Mouse (Mus musculus) limb, embryonic 13.5 days (tissue): ENCODE measurements around the gene 4930451I11Rik. TPM values are rescaled to one million over a fixed set of nuclear protein-coding genes. Genes with fewer than 3 reads are reported as not detected.

Experiments
- ATAC-seq: fragments of 200-750 bp; cut with Nextera tagmentation; 2 replicates; pipeline ENCODE4 v1.8.0; 2017; ENCODE audit warnings: low read depth, moderate number of reproducible peaks, moderate TSS enrichment; ENCODE audit not compliant: low FRiP score
- H3K27ac ChIP-seq: fragments of 300-500 bp; sonication (generic); 2 replicates; pipeline ENCODE4 v1.5.1; 2015; ENCODE audit warnings: inconsistent platforms, mild to moderate bottlenecking, moderate library complexity
- H3K27me3 ChIP-seq: fragments of 300-500 bp; sonication (generic); 2 replicates; pipeline ENCODE4 v1.6.1; 2015; ENCODE audit warnings: mild to moderate bottlenecking, inconsistent platforms
- H3K36me3 ChIP-seq: fragments of 300-500 bp; sonication (generic); 2 replicates; pipeline ENCODE4 v1.6.1; 2015; ENCODE audit warnings: inconsistent platforms, mild to moderate bottlenecking, moderate library complexity
- H3K4me1 ChIP-seq: fragments of 300-500 bp; sonication (generic); 2 replicates; pipeline ENCODE4 v1.6.1; 2015; ENCODE audit warnings: inconsistent platforms
- H3K4me2 ChIP-seq: fragments of 300-500 bp; sonication (generic); replicated peaks from 2 replicates; pipeline ENCODE4 v1.6.1; 2015; ENCODE audit warnings: inconsistent platforms, mild to moderate bottlenecking, moderate library complexity
- H3K4me3 ChIP-seq: fragments of 300-500 bp; sonication (generic); 2 replicates; pipeline ENCODE4 v1.5.1; 2015; ENCODE audit warnings: moderate library complexity, mild to moderate bottlenecking, inconsistent platforms
- H3K9ac ChIP-seq: fragments of 300-500 bp; sonication (generic); 2 replicates; pipeline ENCODE4 v1.6.1; 2015; ENCODE audit warnings: mild to moderate bottlenecking, inconsistent platforms
- H3K9me3 ChIP-seq: fragments of 300-500 bp; sonication (generic); 2 replicates; pipeline ENCODE4 v1.6.1; 2016; ENCODE audit warnings: inconsistent platforms
- WGBS: fragments of 180-500 bp; shearing (Covaris S2); methylation state at CpG from one replicate; pipeline ENCODE4 v1.1.7; 2015; 5-methylcytosine and 5-hydroxymethylcytosine counted together
- polyA plus RNA-seq: library from polyadenylated mRNA; unstranded; fragments of >200 nt; fragmentation: Nextera tagmentation; extraction: Ambion mirVana; gene quantifications from 2 replicates; pipeline ENCODE4 v1.2.1, GENCODE M21; 2015

The 4930451I11Rik gene
- polyA plus RNA-seq, 1 experiment from 2014 or later = not detected

GRCm38 (mm10) chr7:126856741-126857420 is 25.4 kb upstream of the 4930451I11Rik start:
- Histone ChIP-seq H3K9me3 (no peaks in the 10 kb centered on the region), H3K4me2 (no peak overlapping the region), H3K4me3 (no peak overlapping the region), H3K27me3 (no peaks in the 10 kb centered on the region), H3K27ac (no peak overlapping the region), H3K9ac (no peak overlapping the region), H3K4me1 (peaks cover 9% of the 10 kb centered on the region), H3K36me3 (peaks cover 81% of the 10 kb centered on the region)
- ATAC-seq = no peak
- WGBS = 72% methylated on average over 9 of the region's 9 CpGs

DNA sequence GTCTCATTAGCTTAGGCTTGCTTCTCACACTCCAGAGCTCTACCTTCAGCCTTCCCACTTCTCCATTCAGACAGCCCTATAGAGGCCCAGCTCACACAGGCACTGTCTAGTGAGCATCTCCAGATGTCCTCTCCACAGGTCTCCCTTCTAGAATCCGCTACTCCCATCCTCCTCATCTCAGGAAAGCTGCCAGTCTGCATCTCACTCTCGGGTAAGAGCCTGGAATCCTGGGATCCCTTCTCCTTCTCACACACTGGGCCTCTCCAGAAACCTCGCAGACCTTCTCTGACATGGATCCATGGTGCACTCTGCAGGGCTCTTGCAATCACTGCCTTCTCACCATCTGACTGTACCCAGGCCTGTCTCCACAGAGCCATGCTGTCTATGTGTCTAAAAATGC is 24.2 kb upstream of the 4930451I11Rik start:
- H3K36me3 ChIP-seq = peaks cover 84% of the 10 kb centered on the region
- 86% methylated on average over 3 of the region's 3 CpGs for WGBS

DNA sequence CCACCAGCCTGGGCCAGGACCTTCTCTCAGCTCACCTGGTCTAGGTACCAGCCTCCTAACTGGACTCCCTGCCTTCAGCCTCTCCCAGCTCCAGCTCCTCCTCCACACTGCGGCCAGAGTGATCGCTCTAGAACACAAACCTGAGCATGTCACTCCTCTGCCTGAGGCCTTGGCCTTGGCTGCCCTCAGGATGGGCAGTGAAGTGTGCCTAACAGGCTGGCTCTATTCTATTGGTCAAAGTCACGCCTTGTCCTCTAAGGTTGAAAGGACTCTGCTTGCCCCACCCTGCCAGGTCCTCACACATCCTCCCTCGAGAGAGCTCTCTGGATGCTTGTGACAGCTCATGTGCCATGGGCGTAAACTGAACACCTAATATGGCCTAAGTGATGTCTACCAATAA is 22.0 kb upstream of the 4930451I11Rik start:
- WGBS = 95% methylated on average over 5 of the region's 5 CpGs
- Histone ChIP-seq H3K36me3 (peaks cover 70% of the 10 kb centered on the region), H3K4me3 (no peak overlapping the region), H3K9me3 (no peaks in the 10 kb centered on the region), H3K4me2 (no peak overlapping the region), H3K4me1 (peaks cover 6% of the 10 kb centered on the region), H3K27me3 (peaks cover 28% of the 10 kb centered on the region), H3K27ac (no peak overlapping the region), H3K9ac (no peak overlapping the region)
- no peak for ATAC-seq

More for the DNA sequence above, 24.2 kb upstream of the 4930451I11Rik start:
- H3K9me3 ChIP-seq = no peaks in the 10 kb centered on the region
- no peak for ATAC-seq
- H3K27ac ChIP-seq = no peak overlapping the region
- no peak overlapping the region for H3K4me2 ChIP-seq
- H3K9ac ChIP-seq = no peak overlapping the region
- peaks cover 2% of the 10 kb centered on the region for H3K4me1 ChIP-seq
- H3K4me3 ChIP-seq = no peak overlapping the region
- peaks cover 7% of the 10 kb centered on the region for H3K27me3 ChIP-seq

DNA sequence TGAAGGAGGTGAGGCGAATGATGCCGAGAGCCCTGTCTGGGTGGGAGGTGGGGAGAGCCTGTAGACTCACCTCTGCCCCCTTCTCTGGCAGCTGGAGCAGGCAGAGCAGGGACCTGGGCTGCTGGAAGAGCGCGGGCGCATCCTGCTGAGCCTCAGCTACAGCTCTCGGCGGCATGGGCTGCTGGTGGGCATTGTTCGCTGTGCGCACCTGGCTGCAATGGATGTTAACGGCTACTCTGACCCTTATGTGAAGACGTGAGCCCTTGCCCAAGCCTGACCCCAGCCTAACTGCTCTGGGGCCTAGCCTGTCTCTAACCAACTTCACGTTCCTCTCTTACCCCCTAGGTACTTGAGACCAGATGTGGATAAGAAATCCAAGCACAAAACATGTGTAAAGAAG is 19.8 kb upstream of the 4930451I11Rik start:
- H3K27ac ChIP-seq = no peak overlapping the region
- no peak overlapping the region for H3K4me2 ChIP-seq
- H3K27me3 ChIP-seq = peaks cover 46% of the 10 kb centered on the region
- H3K36me3 ChIP-seq = peaks cover 47% of the 10 kb centered on the region
- H3K9me3 ChIP-seq = no peaks in the 10 kb centered on the region
- H3K9ac ChIP-seq = no peak overlapping the region; the same call in 1 of the 2 replicates
- peaks cover 20% of the 10 kb centered on the region for H3K4me1 ChIP-seq
- WGBS = 37% methylated on average over 12 of the region's 12 CpGs
- H3K4me3 ChIP-seq = no peak overlapping the region
- ATAC-seq = no peak

- Histone ChIP-seq H3K27me3 (peaks cover 46% of the 10 kb centered on the region), H3K27ac (no peak overlapping the region), H3K9me3 (no peaks in the 10 kb centered on the region), H3K4me2 (no peak overlapping the region), H3K9ac (no peak overlapping the region), H3K4me3 (no peak overlapping the region), H3K4me1 (peaks cover 20% of the 10 kb centered on the region), H3K36me3 (peaks cover 37% of the 10 kb centered on the region)
- no peak for ATAC-seq
- WGBS = 85% methylated on average over 6 of the region's 6 CpGs
Observed at GRCm38 (mm10) chr7:126850161-126850560, 18.7 kb upstream of the 4930451I11Rik start.

- 20% methylated on average over 10 of the region's 10 CpGs for WGBS
- Histone ChIP-seq H3K4me1 (peaks cover 20% of the 10 kb centered on the region), H3K36me3 (peaks cover 23% of the 10 kb centered on the region), H3K4me2 (peak overlapping the region; percentile 99), H3K27ac (no peak overlapping the region), H3K9ac (peak overlapping the region; percentile 70), H3K27me3 (peaks cover 46% of the 10 kb centered on the region), H3K4me3 (peak overlapping the region; percentile 59), H3K9me3 (no peaks in the 10 kb centered on the region)
- ATAC-seq = no peak
Observed at GRCm38 (mm10) chr7:126848794-126849193, 17.4 kb upstream of the 4930451I11Rik start.

- WGBS = 1% methylated on average over 54 of the region's 74 CpGs
- Histone ChIP-seq H3K27ac (no peak overlapping the region), H3K36me3 (peaks cover 12% of the 10 kb centered on the region), H3K4me2 (peak overlapping the region; percentile 99), H3K4me3 (peak overlapping the region; percentile 59), H3K4me1 (peaks cover 20% of the 10 kb centered on the region), H3K9ac (peak overlapping the region; percentile 70), H3K9me3 (no peaks in the 10 kb centered on the region), H3K27me3 (peaks cover 46% of the 10 kb centered on the region)
- peak; percentile 49; the same call in 1 of the 2 replicates for ATAC-seq
Observed at GRCm38 (mm10) chr7:126847421-126848398, 16.3 kb upstream of the 4930451I11Rik start.

GRCm38 (mm10) chr7:126847116-126847420 is 15.6 kb upstream of the 4930451I11Rik start, which contains the start of gene Doc2a:
TSS of gene Doc2a (plus strand) at chr7:126847416.
- Histone ChIP-seq H3K9ac (peak within 1 kb of the TSS; percentile 70), H3K4me1 (peaks cover 20% of the 10 kb centered on the region), H3K9me3 (no peaks in the 10 kb centered on the region), H3K4me3 (peak within 1 kb of the TSS; percentile 59), H3K4me2 (peak within 1 kb of the TSS; percentile 99), H3K27me3 (peaks cover 46% of the 10 kb centered on the region), H3K27ac (no peak within 1 kb of the TSS), H3K36me3 (peaks cover 6% of the 10 kb centered on the region)
- 23% methylated on average over 4 of the region's 4 CpGs for WGBS
- no peak for ATAC-seq

DNA sequence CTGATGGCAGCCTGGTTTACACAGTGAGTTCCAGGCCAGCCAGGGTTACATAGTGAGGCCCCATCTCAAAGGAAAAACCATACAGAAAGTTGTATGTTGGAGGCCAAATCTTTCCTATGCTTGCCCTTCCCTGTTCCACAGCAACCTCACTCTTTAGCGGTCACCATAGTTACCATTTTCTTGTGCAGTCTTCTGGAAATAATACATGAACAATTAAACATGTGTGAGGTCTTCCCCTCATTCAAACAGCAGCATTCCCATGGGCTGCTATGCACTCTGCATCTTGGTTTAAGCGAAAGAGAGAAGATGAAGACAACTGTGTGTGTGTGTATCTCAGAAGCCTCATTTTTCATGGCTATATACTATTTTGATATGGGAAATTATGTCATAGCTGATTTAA is 14.1 kb upstream of the 4930451I11Rik start:
- peaks cover 38% of the 10 kb centered on the region for H3K27me3 ChIP-seq
- no peaks in the 10 kb centered on the region for H3K9me3 ChIP-seq
- ATAC-seq = no peak
- peaks cover 20% of the 10 kb centered on the region for H3K4me1 ChIP-seq
- no peak overlapping the region for H3K27ac ChIP-seq
- H3K36me3 ChIP-seq = no peaks in the 10 kb centered on the region
- H3K4me3 ChIP-seq = no peak overlapping the region
- H3K9ac ChIP-seq = no peak overlapping the region
- H3K4me2 ChIP-seq = no peak overlapping the region
- 92% methylated on average over 2 of the region's 2 CpGs for WGBS

GRCm38 (mm10) chr7:126843276-126843675 is 11.8 kb upstream of the 4930451I11Rik start:
- 80% methylated on average over 9 of the region's 9 CpGs for WGBS
- Histone ChIP-seq H3K27ac (no peak overlapping the region), H3K27me3 (peaks cover 16% of the 10 kb centered on the region), H3K4me3 (no peak overlapping the region), H3K4me1 (peaks cover 12% of the 10 kb centered on the region), H3K4me2 (no peak overlapping the region), H3K9me3 (no peaks in the 10 kb centered on the region), H3K9ac (no peak overlapping the region), H3K36me3 (no peaks in the 10 kb centered on the region)
- no peak for ATAC-seq

GRCm38 (mm10) chr7:126833294-126833693 is 1.9 kb upstream of the 4930451I11Rik start:
- Histone ChIP-seq H3K4me2 (no peak overlapping the region), H3K9ac (no peak overlapping the region), H3K4me3 (no peak overlapping the region), H3K36me3 (no peaks in the 10 kb centered on the region), H3K4me1 (peaks cover 6% of the 10 kb centered on the region; the same call in 1 of the 2 replicates), H3K27ac (no peak overlapping the region), H3K27me3 (peaks cover 20% of the 10 kb centered on the region), H3K9me3 (no peaks in the 10 kb centered on the region)
- ATAC-seq = no peak
- 95% methylated on average over 1 of the region's 1 CpGs for WGBS

- peak overlapping the region; percentile 15 for H3K4me3 ChIP-seq
- no peaks in the 10 kb centered on the region for H3K36me3 ChIP-seq
- no peaks in the 10 kb centered on the region for H3K9me3 ChIP-seq
- H3K4me2 ChIP-seq = peak overlapping the region; percentile 53
- peak; percentile 51; the same call in 1 of the 2 replicates for ATAC-seq
- 1% methylated on average over 21 of the region's 21 CpGs for WGBS
- peaks cover 20% of the 10 kb centered on the region for H3K27me3 ChIP-seq
- H3K27ac ChIP-seq = no peak overlapping the region
- peaks cover 6% of the 10 kb centered on the region; the same call in 1 of the 2 replicates for H3K4me1 ChIP-seq
- no peak overlapping the region for H3K9ac ChIP-seq
Observed at GRCm38 (mm10) chr7:126832036-126832598, 678 bp upstream of the 4930451I11Rik start.
